Mouse (Mus musculus): ENCODE data around the gene Gm20662.

Gm20662 gene

DNA sequence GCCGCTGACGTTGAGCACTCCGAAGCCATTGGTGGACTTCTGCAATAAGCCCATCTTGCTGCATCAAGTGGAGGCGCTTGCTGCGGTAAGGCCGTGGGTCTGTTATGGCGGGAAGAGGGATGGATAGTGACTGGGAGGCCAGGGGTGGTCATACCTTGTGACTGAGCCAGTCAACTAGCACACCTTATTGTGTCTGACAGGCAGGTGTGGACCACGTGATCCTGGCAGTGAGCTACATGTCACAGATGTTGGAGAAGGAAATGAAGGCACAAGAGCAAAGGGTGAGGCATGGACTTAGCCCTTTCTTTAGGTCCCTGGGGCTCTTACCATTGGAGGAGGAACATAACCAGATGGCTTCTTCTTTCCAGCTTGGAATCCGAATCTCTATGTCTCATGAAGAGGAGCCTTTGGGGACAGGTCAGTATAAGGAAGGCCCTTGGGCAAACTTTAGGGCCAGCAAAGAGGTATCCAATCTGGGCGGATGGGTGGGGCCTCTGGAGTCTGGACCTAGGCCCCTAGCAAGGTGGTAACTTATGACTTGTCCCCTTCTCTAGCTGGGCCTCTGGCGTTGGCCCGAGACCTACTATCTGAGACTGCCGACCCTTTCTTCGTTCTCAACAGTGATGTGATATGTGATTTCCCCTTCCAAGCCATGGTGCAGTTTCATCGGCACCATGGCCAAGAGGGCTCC lies 53.6 kb downstream of the Gm20662 start:
- in situ Hi-C loops (cut with MboI; ENCODE audit: unreplicated experiment in 2 of 2), result loop anchor here (5.0 to 25.0 kb wide), 3 partner anchors 42 to 412 kb away; partner anchors contain the start of genes Gnai2 (in 1 of the 2) and Rbm5 (in 1 of the 2)

DNA sequence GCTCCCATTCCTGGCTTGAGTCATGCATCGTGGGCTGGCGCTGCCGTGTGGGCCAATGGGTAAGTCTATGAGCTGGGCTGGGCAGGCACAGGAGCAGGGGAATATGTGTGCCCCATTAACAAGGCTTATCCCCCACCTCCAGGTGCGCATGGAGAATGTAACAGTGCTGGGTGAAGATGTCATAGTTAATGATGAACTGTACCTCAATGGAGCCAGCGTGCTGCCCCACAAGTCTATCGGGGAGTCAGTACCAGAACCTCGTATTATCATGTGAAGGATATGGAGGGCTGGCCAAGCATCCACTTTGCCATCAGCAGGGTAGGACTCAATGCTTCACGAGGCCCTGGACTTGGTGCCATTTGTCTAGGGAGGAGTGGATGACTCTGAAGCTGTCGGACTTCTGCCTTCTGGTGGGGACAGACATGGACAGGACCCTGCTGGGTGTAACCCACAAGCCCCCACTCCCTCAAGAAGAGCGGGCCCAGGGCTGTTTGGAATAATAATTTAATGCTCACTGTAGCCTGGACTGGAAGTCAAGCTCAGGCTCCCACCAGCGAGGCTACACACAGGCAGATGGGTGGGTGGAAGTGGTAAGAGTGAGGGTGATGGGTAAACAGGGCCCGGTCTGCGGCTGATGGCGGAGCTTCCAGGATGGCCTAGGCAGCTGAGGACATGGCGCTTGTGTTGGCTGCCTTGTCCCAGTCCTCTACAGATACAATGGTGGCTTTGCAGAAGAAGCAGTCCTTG lies 55.2 kb downstream of the Gm20662 start:
- in situ Hi-C loops (cut with MboI; ENCODE audit: unreplicated experiment in 2 of 2), result loop anchor here in 1 of 2 experiments (25.0 kb wide), 2 partner anchors 289 to 414 kb away; partner anchors contain the start of genes Gnai2 and Rbm5

DNA sequence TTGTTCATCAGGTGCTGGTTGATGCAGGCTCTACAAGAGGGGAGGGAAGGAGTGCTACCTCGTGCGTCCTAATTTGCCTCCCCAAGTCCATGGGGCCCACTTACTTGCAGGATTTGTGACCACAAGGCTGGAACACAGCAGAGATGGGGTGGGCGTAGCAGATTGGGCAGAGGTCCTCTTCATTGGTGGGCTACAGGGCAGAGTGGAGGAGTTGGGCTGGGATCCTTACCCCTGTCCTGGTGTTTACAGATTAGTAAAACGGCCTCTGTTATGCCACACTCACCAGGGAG lies 55.7 kb downstream of the Gm20662 start:
- in situ Hi-C loops (cut with MboI; ENCODE audit: unreplicated experiment in 2 of 2), result loop anchor here in 1 of 2 experiments (25.0 kb wide), 2 partner anchors 290 to 415 kb away; partner anchors contain the start of genes Gnai2 and Rbm5

DNA sequence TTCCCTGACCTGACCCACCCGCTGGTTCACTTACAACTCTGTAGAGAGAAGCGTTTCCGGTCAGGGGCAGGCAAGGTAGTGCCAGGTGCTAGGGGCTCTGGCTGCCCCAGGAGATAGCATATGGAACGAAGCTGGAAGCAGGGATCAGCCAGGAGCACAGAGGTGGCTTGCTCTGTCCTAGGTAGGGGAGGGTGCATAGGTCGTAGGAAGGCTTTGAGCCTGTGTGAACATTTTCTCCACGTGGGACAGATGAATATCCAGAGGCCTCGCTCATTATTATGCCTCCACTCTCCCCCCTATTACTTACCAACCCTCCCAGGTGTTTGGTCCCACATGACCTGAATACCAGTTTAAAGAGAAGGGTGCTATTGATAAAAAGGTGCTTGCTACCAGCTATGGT lies 56.3 kb downstream of the Gm20662 start:
- in situ Hi-C loops (cut with MboI; ENCODE audit: unreplicated experiment in 2 of 2), result loop anchor here in 1 of 2 experiments (25.0 kb wide), 2 partner anchors 290 to 415 kb away; partner anchors contain the start of genes Gnai2 and Rbm5

DNA sequence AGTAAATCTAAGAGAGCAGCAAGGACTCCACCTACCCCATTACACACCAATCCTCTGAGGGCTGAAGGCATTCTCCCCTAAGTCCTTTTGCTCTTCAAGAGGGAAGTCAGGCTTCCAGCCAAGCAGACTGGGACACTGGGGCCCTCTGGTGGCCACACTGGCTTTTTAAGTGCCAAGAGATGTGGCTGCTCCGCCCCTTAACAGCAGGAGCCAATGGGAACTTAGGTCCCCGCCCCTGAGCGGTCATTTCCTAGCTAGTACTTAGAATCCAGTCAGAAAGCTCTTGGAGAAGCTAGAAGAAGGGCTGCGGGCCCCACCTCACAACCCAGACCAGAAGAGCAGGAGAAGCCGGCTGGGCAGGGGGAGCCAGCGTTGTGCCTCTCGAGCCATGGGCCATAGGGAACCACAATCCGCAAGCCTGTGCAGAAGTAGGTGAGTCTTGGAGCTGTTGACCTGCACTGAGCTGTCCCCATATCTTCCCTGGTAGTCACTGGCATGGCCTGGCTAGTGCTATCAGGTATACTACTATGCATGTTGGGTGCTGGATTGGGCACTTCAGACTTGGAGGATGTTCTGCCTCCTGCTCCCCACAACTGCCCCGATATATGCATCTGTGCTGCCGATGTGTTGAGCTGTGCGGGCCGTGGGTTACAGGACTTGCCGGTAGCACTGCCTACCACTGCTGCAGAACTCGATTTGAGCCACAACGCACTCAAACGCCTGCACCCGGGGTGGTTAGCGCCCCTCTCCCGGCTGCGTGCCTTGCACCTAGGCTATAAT lies 56.9 kb downstream of the Gm20662 start, which contains the start of gene Amigo3:
Amigo3 (plus strand) TSS at position 275 of the 780 bp plus-strand sequence.
- in situ Hi-C loops (cut with MboI; ENCODE audit: unreplicated experiment in 2 of 2), result loop anchor here in 1 of 2 experiments (25.0 kb wide), 2 partner anchors 291 to 416 kb away; partner anchors contain the start of genes Gnai2 and Rbm5

DNA sequence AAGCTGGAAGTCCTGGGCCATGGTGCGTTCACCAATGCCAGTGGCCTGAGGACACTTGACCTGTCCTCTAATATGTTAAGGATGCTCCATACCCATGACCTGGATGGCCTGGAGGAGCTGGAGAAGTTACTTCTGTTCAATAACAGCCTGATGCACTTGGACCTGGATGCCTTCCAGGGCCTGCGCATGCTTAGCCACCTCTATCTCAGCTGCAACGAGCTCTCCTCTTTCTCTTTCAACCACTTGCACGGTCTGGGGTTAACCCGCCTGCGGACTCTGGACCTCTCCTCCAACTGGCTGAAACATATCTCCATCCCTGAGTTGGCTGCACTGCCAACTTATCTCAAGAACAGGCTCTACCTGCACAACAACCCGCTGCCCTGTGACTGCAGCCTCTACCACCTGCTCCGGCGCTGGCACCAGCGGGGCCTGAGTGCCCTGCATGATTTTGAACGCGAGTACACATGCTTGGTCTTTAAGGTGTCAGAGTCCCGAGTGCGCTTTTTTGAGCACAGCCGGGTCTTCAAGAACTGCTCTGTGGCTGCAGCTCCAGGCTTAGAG lies 57.6 kb downstream of the Gm20662 start:
- in situ Hi-C loops (cut with MboI; ENCODE audit: unreplicated experiment in 2 of 2), result loop anchor here in 1 of 2 experiments (25.0 kb wide), 2 partner anchors 291 to 416 kb away; partner anchors contain the start of genes Gnai2 and Rbm5

DNA sequence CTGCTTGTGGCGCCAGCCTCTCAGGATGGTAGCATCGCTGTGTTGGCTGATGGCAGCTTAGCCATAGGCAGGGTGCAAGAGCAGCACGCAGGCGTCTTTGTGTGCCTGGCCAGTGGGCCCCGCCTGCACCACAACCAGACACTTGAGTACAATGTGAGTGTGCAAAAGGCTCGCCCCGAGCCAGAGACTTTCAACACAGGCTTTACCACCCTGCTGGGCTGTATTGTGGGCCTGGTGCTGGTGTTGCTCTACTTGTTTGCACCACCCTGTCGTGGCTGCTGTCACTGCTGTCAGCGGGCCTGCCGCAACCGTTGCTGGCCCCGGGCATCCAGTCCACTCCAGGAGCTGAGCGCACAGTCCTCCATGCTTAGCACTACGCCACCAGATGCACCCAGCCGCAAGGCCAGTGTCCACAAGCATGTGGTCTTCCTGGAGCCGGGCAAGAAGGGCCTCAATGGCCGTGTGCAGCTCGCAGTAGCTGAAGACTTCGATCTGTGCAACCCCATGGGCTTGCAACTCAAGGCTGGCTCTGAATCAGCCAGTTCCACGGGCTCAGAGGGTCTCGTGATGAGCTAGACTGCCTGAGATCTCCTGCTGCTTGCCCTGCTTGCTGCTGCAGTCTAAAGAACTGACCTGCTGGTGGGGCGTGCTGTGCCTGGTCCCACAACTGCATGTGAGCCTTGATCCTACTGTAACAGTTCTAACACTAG lies 58.3 kb downstream of the Gm20662 start:
- in situ Hi-C loops (cut with MboI; ENCODE audit: unreplicated experiment in 2 of 2), result loop anchor here (5.0 to 25.0 kb wide), 3 partner anchors 92 to 417 kb away; partner anchors contain the start of genes Gnai2 (in 1 of the 2) and Rbm5 (in 1 of the 2)

DNA sequence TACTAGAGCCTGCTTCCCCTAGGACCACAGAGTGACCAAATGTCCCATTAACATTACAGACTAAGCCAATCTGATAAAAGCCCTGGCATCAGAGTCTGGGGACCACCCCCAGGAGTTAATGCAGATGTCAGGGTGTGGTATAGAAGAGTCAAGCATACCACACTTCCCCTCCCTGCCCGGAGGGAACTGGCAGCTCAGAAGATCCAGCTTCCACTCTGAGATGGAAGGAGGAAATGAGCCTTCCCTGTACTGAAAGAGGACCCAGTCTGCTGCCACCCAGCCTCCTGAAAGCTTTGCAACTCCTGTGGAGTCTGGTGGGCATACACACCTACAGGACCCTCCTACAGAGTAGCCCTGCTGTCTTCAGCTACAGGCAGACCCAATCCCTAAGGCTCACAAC lies 58.9 kb downstream of the Gm20662 start:
- in situ Hi-C loops (cut with MboI; ENCODE audit: unreplicated experiment in 2 of 2), result loop anchor here (5.0 to 25.0 kb wide), 3 partner anchors 93 to 418 kb away; partner anchors contain the start of genes Gnai2 (in 1 of the 2) and Rbm5 (in 1 of the 2)

DNA sequence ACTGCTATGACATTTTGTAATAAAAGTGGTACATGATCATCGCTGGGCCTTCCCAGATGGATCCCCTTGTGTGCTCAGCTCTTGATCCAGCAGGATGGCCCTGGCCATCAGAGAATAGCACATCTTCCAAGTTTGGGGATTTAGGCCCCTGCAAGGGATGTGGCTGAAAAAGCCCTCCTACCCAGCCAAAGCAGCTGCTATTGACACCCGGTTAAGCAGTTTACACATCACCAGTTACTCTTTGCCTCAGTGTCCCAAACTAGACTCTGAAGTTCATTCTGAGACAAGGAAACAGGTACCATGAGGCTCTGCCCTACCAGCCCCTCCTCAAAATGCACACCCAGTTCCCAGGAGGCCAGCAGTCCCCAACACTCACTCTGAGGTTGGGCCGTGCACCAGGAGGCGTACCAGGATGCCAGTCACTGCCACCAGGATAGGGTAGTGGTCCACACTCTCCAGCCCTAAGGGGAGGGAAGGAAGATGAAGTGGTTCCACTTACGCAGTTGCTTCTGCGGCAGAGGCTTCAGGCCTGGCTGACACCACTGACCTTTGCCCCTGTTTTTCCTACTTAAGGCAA lies 59.6 kb downstream of the Gm20662 start:
- in situ Hi-C loops (cut with MboI; ENCODE audit: unreplicated experiment in 2 of 2), result loop anchor here (5.0 to 25.0 kb wide), 3 partner anchors 93 to 418 kb away; partner anchors contain the start of genes Gnai2 (in 1 of the 2) and Rbm5 (in 1 of the 2)

DNA sequence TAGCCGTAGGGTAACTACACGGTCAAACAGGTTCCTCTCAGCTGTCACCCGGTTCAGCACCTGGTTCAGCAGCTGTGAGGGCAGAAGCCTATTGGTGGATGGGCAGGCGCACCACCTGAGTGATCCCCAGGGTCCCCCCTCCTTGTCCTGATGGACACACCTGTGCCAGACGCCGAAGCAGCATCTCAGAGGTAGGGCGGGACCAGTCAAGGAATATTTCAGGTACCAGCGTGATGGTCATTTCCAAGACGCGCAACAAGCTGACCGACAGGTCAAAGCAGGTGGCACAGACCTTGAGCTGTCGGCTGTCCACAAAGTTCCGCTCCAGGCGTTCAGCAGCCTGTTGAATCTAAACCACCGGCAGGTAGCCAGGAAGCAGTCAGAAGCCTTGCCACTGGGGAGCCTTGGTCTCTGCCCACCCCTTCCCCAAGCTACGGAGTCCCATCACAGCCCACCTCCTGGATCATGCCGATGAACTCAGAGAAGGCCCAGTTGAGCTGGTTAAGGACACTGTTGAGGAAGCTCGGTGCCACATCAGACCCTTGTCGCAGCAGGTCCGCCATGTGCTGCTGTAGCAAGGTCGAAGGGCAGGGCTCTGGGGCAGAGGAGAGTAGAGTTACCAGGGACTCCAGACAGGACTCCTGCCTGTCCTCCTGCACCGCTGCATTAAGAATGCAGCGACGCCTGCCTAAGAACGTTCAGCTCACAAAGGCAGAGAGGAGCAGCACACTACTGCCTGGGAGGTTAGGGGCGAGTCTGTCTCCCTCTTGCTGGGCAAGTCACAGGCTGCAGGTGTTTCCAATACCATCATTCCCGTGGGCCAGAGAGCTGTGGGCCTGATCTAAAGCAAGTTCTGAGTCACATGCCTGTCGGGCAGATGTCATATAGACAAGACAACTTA lies 60.5 kb downstream of the Gm20662 start:
- in situ Hi-C loops (cut with MboI; ENCODE audit: unreplicated experiment in 2 of 2), result loop anchor here (5.0 to 25.0 kb wide), 3 partner anchors 94 to 419 kb away; partner anchors contain the start of genes Gnai2 (in 1 of the 2) and Rbm5 (in 1 of the 2)

DNA sequence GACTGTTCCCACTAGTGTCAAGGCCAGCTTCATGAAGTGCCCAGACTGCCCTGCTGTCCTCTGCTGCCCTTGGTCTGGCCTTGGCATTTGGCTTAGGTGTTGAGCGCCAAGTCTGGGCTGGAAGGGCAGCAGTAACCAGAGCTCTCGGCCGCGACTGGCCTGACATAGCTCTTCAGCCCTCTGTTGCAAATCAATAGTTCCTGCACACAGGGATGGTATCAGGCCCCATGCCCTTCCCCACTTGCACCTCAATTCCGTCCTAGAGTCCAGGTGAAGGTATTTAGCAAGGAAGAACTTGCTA lies 61.1 kb downstream of the Gm20662 start:
- in situ Hi-C loops (cut with MboI; ENCODE audit: unreplicated experiment in 2 of 2), result loop anchor here (5.0 to 25.0 kb wide), 3 partner anchors 95 to 420 kb away; partner anchors contain the start of genes Gnai2 (in 1 of the 2) and Rbm5 (in 1 of the 2)

DNA sequence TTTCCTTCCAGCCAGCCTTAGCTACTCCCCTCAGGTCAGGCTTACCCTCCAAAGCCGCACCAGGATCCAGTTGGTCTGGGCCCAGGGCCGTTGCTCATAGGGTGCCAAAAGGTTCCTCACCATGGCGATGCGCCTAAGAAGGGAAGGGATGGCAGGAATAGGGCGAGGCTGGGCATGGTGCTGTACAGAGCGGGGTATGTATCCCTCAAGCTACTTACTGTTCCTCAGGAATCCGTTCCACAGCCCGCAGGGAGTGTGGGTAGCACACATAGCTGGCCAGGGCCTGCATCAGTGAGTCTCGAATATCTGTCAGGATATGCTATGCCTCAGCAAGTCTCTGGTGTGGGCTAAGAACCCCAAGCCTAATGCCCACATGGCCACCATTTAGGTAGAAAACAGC lies 62.1 kb downstream of the Gm20662 start:
- in situ Hi-C loops (cut with MboI; ENCODE audit: unreplicated experiment in 2 of 2), result loop anchor here (5.0 to 25.0 kb wide), 3 partner anchors 96 to 421 kb away; partner anchors contain the start of genes Gnai2 (in 1 of the 2) and Rbm5 (in 1 of the 2)

DNA sequence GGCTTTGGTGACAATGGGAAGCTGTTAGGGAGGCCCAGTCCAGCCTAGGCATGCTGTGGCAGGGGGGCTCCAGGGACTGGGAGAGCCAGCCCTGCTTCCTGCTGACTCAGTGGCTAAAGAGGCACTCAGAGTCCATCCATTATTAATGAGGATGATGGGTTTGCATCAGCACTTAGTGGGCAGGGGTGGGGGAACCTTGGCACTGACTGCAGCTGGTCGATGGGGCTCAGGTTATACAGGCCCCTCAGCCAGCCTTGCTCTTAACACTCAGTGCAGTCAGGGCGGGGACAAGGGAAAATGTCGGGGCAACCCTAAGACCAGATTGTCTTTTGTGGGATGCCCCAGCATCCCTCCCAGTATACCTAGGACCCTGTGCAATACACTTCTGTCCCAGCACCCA lies 66.0 kb downstream of the Gm20662 start:
- in situ Hi-C loops (cut with MboI; ENCODE audit: unreplicated experiment in 2 of 2), result loop anchor here in 1 of 2 experiments (25.0 kb wide), 2 partner anchors 300 to 425 kb away; partner anchors contain the start of genes Gnai2 and Rbm5

DNA sequence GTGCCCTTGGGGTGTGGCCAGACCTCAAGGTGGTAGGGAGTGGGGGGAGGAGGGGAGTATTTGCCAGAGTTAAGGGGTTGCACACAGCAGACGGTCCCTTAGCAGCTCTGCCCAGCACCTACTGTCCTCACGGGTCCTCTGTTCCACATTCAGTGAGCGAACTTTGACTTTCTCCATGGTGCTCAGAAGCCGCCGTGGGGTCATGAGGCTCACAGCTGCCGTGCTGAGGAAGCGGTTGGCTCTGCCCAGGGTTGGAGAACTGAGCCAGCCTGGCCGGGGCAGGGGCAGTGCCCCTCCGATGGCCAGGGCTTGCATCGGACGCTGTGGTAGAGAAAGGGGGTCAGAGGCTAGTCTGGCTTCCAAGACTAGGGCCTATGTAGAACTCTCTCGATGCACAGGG lies 67.2 kb downstream of the Gm20662 start:
- in situ Hi-C loops (cut with MboI; ENCODE audit: unreplicated experiment in 2 of 2), result loop anchor here in 1 of 2 experiments (25.0 kb wide), 2 partner anchors 301 to 426 kb away; partner anchors contain the start of genes Gnai2 and Rbm5

DNA sequence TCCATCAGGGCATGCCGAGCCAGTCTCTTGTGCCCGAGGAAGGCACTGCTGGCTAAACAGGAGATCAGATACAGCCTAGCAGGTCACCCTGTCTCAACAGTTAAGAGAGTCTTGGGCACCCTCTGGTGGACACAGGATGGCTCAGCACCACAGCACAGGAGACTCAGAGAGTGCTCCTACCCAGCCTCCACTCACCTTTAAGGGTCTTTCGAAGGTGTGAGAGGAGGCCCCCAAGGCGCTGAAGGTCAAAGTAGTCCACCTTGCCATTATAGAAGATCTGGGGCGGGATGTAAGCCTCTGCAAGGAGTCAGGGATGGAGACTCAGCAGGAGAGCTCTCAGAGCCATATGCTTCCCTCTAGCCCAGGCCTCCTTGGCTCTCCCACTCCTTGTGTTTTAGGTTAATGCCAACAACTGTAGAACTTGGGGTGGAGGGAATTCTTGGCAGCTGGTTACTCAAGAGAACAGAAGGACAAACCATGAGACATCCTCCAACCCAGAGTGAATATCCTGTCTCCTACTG lies 69.4 kb downstream of the Gm20662 start:
- in situ Hi-C loops (cut with MboI; ENCODE audit: unreplicated experiment in 2 of 2), result loop anchor here (5.0 to 25.0 kb wide), 3 partner anchors 163 to 428 kb away; partner anchors contain the start of genes Gnai2 (in 1 of the 2) and Rbm5 (in 1 of the 2)

DNA sequence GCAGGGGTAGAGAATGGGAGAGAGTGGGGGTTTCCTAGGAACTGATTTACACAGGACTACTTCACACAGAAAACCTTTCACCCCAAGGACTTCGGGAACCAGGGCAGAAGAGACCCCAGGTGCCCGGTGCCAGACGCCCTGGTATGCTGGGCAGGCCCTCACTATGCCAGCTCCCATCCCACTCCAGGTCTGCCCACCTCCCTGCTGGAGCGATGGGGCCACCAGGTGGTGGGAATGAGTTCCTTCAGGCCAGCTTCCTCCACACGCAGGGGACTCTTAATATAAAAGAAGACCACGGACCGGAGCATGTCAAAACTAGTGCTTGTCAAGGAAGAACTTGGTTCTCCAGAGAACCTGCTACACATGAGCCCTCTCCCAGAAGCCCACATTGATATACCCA lies 71.0 kb downstream of the Gm20662 start:
- in situ Hi-C loops (cut with MboI; ENCODE audit: unreplicated experiment in 2 of 2), result loop anchor here (5.0 to 25.0 kb wide), 3 partner anchors 165 to 430 kb away; partner anchors contain the start of genes Gnai2 (in 1 of the 2) and Rbm5 (in 1 of the 2)

DNA sequence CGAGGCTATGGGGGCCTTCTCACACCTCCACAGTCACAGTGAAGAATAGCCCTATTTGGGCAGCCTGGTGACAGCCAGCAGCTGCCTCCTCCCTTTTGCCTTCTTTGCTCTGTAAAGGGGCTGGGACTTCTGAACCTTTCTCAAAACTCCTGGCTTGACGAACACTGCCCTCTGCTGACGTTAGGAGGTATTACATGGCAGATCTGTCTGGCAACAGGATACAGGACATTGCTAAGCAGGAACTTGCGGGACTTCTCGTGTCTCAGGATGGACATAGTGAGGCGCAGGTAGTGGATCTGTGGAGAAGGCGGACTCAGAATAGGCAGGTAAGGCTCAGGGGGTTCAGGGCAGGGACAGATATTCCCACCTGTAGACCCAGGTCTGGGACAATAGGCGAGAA lies 71.8 kb downstream of the Gm20662 start:
- in situ Hi-C loops (cut with MboI; ENCODE audit: unreplicated experiment in 2 of 2), result loop anchor here (5.0 to 25.0 kb wide), 3 partner anchors 166 to 431 kb away; partner anchors contain the start of genes Gnai2 (in 1 of the 2) and Rbm5 (in 1 of the 2)
